Mouse (Mus musculus) heart, embryonic 13.5 days (tissue): ENCODE data around the gene Pcbp1. TPM values are rescaled to one million over a fixed set of nuclear protein-coding genes. Genes with fewer than 3 reads are reported as not detected.

Experiments used
- ATAC-seq: fragments of 200-750 bp; cut with Nextera tagmentation; 2 replicates; pipeline ENCODE4 v1.8.0; 2017; ENCODE audit warnings: moderate TSS enrichment; ENCODE audit not compliant: insufficient number of reproducible peaks, low FRiP score, low TSS enrichment; ENCODE audit errors: extremely low read depth
- H3K27ac ChIP-seq: fragments of 300-500 bp; sonication (generic); replicated peaks from 2 replicates; pipeline ENCODE4 v1.5.1; 2015; ENCODE audit warnings: moderate library complexity, mild to moderate bottlenecking, inconsistent platforms
- H3K27me3 ChIP-seq: fragments of 300-500 bp; sonication (generic); replicated peaks from 2 replicates; pipeline ENCODE4 v1.6.1; 2015; ENCODE audit warnings: mild to moderate bottlenecking, inconsistent platforms
- H3K36me3 ChIP-seq: fragments of 300-500 bp; sonication (generic); 2 replicates; pipeline ENCODE4 v1.6.1; 2015; ENCODE audit warnings: mild to moderate bottlenecking, inconsistent platforms
- H3K4me1 ChIP-seq: fragments of 300-500 bp; sonication (generic); 2 replicates; pipeline ENCODE4 v1.6.1; 2015; ENCODE audit warnings: inconsistent platforms
- H3K4me2 ChIP-seq: fragments of 300-500 bp; sonication (generic); 2 replicates; pipeline ENCODE4 v1.6.1; 2015; ENCODE audit warnings: inconsistent platforms, mild to moderate bottlenecking, moderate library complexity
- H3K4me3 ChIP-seq: fragments of 300-500 bp; sonication (generic); 2 replicates; pipeline ENCODE4 v1.5.1; 2015; ENCODE audit warnings: moderate library complexity, mild to moderate bottlenecking, inconsistent platforms
- H3K9ac ChIP-seq: fragments of 300-500 bp; sonication (generic); 2 replicates; pipeline ENCODE4 v1.6.1; 2015; ENCODE audit warnings: inconsistent platforms, mild to moderate bottlenecking, moderate library complexity
- H3K9me3 ChIP-seq: fragments of 300-500 bp; sonication (generic); 2 replicates; pipeline ENCODE4 v1.6.1; 2016; ENCODE audit warnings: inconsistent platforms
- WGBS: fragments of 180-500 bp; shearing (Covaris S2); methylation state at CpG from one replicate; pipeline ENCODE4 v1.1.7; 2015; ENCODE audit warnings: mixed read lengths; 5-methylcytosine and 5-hydroxymethylcytosine counted together
- polyA plus RNA-seq: library from polyadenylated mRNA; unstranded; fragments of >200 nt; fragmentation: Nextera tagmentation; extraction: Ambion mirVana; gene quantifications from 2 replicates; pipeline ENCODE4 v1.2.1, GENCODE M21; 2015

Pcbp1 gene
- polyA plus RNA-seq, 1 experiment from 2014 or later = 218 TPM

DNA sequence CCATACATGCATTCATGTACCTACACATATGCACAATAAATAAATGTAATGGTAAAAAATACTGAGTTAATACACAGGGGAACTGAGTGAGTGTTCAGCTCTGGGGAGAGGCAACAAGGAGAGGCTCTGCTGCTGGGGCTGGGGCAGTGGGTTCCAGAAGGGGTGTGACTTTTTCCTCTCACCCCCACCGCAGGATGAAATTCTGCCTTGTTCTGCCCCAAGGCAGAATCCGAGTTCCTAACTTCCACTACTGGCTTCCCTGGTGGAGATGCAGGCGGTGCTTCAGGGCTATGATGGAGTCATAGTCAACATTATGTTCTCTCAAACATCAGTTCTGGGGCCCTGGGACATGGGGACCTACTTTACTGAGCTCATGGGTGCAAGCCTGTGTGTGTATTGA is 19.8 kb downstream of the Pcbp1 start:
- no peak overlapping the region for H3K4me2 ChIP-seq
- H3K9me3 ChIP-seq = no peaks in the 10 kb centered on the region
- H3K4me3 ChIP-seq = no peak overlapping the region
- H3K9ac ChIP-seq = no peak overlapping the region
- no peaks in the 10 kb centered on the region for H3K36me3 ChIP-seq
- peaks cover 10% of the 10 kb centered on the region for H3K4me1 ChIP-seq
- 71% methylated on average over 3 of the region's 3 CpGs for WGBS
- H3K27ac ChIP-seq = no peak overlapping the region
- H3K27me3 ChIP-seq = no peaks in the 10 kb centered on the region
- ATAC-seq = no peak

DNA sequence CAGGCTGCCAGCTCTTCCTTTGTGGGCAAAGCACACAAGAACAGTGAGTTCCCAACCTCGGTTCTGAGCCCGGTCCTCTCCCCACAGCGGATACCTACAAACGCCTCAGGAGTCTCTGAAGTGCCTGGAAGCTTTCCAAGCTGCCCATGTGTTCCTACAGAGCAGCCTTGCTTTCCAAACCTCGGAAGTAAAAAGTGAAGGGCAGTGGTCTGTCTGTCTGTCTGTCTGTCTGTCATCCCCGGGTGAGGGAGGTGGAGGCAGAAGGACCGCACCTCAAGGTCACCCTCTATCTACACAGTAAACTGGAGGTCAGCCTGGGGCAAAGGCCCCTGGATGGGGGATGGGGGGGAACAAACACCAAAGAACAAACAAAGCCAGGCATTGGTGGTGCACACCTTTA is 20.4 kb downstream of the Pcbp1 start:
- Histone ChIP-seq H3K4me3 (no peak overlapping the region), H3K4me2 (no peak overlapping the region), H3K9ac (peak overlapping the region; percentile 28; the same call in 1 of the 2 replicates), H3K27ac (no peak overlapping the region), H3K4me1 (peaks cover 10% of the 10 kb centered on the region), H3K27me3 (no peaks in the 10 kb centered on the region), H3K9me3 (no peaks in the 10 kb centered on the region), H3K36me3 (no peaks in the 10 kb centered on the region)
- 51% methylated on average over 7 of the region's 7 CpGs for WGBS
- no peak for ATAC-seq

DNA sequence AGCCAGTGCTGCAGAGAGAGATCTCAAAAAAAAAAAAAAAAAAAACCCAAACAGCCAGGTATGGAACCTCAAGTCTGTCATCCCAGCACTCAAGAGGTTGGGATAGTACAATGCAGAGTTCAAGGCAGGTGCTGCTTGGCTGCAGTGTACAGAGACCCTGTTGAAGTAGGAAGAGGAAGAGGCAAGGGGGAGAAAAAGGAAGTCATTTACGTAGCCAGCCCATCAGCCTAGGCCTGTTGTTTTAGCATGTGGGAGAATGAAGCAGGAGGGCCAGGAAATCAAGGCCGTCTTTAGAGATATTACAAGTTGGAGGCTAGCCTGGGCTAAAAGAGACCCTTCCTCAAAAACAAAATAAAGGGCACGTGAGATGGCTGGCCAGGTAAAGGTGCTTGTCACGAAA is 22.6 kb downstream of the Pcbp1 start:
- peaks cover 12% of the 10 kb centered on the region for H3K4me1 ChIP-seq
- 73% methylated on average over 4 of the region's 4 CpGs for WGBS
- no peak overlapping the region for H3K9ac ChIP-seq
- H3K4me3 ChIP-seq = no peak overlapping the region
- no peaks in the 10 kb centered on the region for H3K27me3 ChIP-seq
- no peaks in the 10 kb centered on the region for H3K9me3 ChIP-seq
- H3K36me3 ChIP-seq = no peaks in the 10 kb centered on the region
- no peak for ATAC-seq
- no peak overlapping the region for H3K4me2 ChIP-seq
- H3K27ac ChIP-seq = no peak overlapping the region

DNA sequence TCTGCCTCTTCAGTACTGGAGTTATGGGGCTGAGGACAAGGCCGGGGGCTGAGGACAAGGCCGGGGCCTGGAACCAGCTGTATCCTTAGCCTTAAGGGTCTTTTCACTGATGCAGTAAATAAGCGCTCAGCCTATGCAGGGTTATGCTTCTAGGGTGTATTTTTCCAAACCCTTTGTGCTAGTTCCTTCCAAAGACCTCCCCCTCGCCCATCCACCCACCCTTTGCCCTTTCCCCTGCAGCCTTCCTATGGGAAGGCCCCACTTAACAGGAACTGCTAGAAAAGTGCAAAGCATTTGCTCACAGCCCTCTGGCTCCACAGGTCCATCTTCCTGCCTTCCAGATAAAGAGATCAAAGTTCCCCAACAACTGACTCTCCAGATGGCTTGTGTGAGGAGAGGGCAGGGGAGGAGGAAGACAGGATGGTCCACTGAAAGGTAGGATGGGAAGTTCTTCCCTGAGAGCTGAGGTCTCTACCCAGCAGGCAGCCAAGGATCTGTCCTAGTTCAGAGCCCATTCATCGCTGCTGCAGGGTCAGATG is 26.5 kb downstream of the Pcbp1 start:
- WGBS = 58% methylated on average over 5 of the region's 5 CpGs
- ATAC-seq = no peak
- no peaks in the 10 kb centered on the region for H3K27me3 ChIP-seq
- H3K4me3 ChIP-seq = no peak overlapping the region
- peaks cover 29% of the 10 kb centered on the region for H3K4me1 ChIP-seq
- no peaks in the 10 kb centered on the region for H3K36me3 ChIP-seq
- H3K9me3 ChIP-seq = no peaks in the 10 kb centered on the region
- peak overlapping the region; percentile 40 for H3K27ac ChIP-seq
- no peak overlapping the region for H3K4me2 ChIP-seq
- H3K9ac ChIP-seq = no peak overlapping the region

DNA sequence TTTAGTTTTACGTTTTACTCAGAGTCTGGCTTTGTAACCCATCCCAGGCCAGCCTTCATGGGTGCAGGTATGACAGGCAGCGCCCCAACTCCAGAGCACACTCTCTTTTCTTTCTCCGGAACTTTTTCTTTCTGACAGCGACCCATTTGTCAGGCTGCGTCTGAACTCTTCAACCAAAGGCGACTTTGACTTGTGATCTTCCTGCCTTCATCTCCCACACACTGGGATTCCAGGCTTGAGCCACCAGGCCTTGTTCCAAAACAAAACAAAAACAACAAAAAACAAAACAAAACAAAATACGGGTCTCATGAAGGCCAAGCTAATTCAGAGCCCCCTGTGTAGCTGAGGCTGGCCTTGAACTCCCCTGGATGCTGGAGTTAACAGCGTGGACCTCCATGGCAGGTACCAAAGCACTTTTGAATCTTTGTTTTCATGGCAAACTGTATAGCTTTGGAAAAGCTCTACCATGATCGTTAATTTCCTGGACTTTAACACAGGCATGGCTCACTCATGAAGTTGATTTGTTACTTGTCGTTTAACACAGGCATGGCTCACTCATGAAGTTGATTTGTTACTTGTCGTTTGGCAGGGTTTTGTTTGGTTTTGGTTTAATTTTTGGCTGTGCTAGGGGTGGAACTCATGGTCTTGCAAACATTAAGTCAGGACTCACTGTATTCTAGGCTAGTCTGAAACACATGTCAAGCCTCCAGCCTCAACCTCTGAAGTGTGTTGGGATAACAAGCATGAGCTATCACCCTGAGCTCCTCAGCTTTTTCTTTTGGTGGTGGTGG is 28.0 kb downstream of the Pcbp1 start:
- no peak for ATAC-seq
- Histone ChIP-seq H3K9me3 (no peaks in the 10 kb centered on the region), H3K4me3 (peak overlapping the region; percentile 45), H3K9ac (peak overlapping the region; percentile 78), H3K36me3 (no peaks in the 10 kb centered on the region), H3K27ac (peak overlapping the region; percentile 79), H3K27me3 (no peaks in the 10 kb centered on the region), H3K4me2 (peak overlapping the region; percentile 68), H3K4me1 (peaks cover 38% of the 10 kb centered on the region)
- WGBS = 72% methylated on average over 11 of the region's 11 CpGs

DNA sequence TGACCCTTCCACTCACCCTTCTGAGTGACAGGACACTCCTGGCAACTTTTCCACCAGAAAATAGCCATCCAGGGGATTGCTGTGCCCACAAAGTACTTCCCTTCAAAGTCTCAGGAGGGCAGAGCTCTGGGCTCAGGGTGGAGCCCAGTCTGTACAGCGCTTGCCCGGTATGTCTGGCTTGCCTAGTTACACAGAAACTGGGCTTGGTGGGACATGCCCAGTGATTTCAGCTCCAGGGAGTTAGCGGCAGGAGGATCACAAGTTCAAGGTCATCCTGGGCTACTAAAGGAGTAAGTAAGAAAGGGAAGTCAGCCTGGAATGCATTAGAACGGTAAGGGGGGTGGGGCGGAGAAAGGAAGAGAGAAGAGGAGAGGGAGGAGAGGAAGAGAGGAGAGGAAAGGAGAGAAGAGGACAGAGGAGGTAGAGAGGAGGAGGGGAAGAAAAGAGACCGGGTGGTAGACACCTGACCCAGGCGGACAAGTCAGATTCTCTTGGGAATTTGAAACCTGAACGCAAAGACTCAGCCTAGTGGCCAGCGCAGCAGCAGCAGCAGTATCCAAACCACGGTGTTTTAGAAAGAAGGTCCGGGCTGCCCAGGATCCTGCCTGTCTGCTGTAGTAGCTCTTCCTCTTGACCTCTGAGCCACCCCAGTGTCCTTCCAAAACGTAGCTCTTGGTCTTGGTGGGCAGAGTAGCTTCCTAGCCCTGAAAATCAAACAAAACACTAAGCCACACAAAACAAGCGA is 28.9 kb downstream of the Pcbp1 start:
- Histone ChIP-seq H3K36me3 (no peaks in the 10 kb centered on the region), H3K4me2 (peak overlapping the region; percentile 68), H3K4me1 (peaks cover 38% of the 10 kb centered on the region), H3K9me3 (no peaks in the 10 kb centered on the region), H3K4me3 (peak overlapping the region; percentile 45), H3K27ac (peak overlapping the region; percentile 79), H3K27me3 (no peaks in the 10 kb centered on the region), H3K9ac (peak overlapping the region; percentile 78)
- WGBS = 19% methylated on average over 13 of the region's 13 CpGs
- no peak for ATAC-seq

DNA sequence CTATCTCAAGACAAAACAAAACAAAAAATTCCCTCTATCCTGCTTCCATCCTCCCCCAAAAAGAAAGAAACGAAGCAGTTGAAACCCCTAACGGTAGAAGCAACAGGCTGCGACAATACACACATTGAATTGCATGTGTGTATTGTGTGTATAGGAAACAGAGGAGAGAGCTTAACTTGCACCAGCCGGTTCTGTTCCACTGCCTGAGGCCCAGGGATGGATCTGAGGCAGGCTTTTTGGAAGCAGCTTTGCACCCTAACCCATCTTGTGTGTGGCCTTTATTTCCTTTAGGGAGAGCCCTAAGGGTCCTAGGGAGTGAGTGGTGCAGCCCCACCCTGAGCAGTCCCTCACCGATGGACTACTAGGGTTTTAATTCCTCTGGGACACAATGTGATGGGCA is 29.5 kb downstream of the Pcbp1 start:
- Histone ChIP-seq H3K27me3 (no peaks in the 10 kb centered on the region), H3K4me1 (peaks cover 38% of the 10 kb centered on the region), H3K9ac (peak overlapping the region; percentile 78; the same call in 1 of the 2 replicates), H3K9me3 (no peaks in the 10 kb centered on the region), H3K36me3 (no peaks in the 10 kb centered on the region), H3K4me2 (peak overlapping the region; percentile 68), H3K27ac (peak overlapping the region; percentile 79), H3K4me3 (peak overlapping the region; percentile 45)
- no peak for ATAC-seq
- 75% methylated on average over 5 of the region's 5 CpGs for whole genome bisulfite sequencing

DNA sequence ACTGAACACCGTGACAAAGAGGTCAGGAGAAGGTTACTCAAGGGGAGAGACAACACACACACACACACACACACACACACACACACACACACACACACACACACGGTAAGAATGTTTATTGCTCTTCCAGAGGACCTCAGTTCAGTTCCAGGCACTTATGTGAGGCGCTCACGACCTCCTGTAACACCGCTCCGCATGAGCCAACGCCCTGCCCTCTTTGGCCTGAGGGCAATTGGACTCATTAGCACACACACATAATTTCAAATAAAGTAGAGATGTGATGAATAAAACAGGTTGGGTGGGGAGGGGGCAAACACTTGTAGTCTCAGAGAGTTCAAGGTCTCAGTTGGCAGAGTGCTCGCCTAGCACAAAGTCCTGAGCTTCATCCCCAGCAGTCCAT is 30.0 kb downstream of the Pcbp1 start:
- Histone ChIP-seq H3K36me3 (no peaks in the 10 kb centered on the region), H3K27me3 (no peaks in the 10 kb centered on the region), H3K27ac (peak overlapping the region; percentile 79; the same call in 1 of the 2 replicates), H3K4me3 (no peak overlapping the region), H3K9me3 (no peaks in the 10 kb centered on the region), H3K4me2 (0 out of 2 replicates have a peak overlapping the region, but pooled peaks have one; percentile 68), H3K9ac (0 out of 2 replicates have a peak overlapping the region, but pooled peaks have one; percentile 78), H3K4me1 (peaks cover 38% of the 10 kb centered on the region)
- 78% methylated on average over 8 of the region's 8 CpGs for WGBS
- no peak for ATAC-seq

DNA sequence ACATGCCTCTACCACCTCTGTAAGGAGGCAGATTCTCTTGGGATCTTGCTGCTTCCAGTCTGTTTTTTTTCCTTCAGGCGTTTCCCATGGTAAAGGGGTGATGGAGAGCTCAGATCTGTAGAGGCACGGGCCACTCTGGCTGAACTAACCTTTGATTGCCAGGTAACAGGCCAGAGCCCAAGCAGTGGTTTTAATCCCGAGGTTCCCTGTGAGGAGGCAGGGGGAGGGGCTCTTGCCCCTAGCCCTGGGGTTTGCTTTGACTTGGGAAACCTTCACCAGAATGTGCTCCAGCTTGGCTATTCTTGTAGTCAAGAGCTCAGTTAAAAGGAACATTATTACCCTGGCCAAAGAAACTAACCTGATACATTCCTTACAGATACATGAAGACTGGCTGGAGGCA is 30.5 kb downstream of the Pcbp1 start:
- Histone ChIP-seq H3K9ac (no peak overlapping the region), H3K4me3 (no peak overlapping the region), H3K36me3 (no peaks in the 10 kb centered on the region), H3K4me2 (no peak overlapping the region), H3K9me3 (no peaks in the 10 kb centered on the region), H3K27ac (no peak overlapping the region), H3K27me3 (no peaks in the 10 kb centered on the region), H3K4me1 (peaks cover 38% of the 10 kb centered on the region)
- WGBS = 44% methylated on average over 3 of the region's 3 CpGs
- no peak for ATAC-seq

DNA sequence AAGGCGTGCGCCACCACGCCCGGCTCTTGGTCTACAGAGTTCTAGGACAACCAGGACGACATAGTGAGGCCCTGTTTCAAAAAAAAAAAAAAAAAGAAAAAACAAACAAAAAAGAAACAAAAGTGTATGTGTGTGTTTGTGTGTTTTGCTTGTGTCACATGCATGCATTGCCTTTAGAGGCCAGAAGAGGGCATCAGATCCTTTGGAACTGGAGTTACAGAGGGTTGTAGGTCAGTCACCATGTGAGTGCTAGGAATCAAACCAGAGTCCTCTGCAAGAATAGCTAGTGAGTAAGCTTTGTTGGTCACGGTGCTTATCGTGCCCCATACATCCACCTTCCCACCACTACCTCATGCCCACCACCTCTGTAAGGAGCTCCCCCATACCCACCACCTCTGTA is 31.4 kb downstream of the Pcbp1 start:
- no peak overlapping the region for H3K27ac ChIP-seq
- H3K4me1 ChIP-seq = peaks cover 36% of the 10 kb centered on the region
- WGBS = 94% methylated on average over 7 of the region's 7 CpGs
- H3K27me3 ChIP-seq = no peaks in the 10 kb centered on the region
- no peaks in the 10 kb centered on the region for H3K9me3 ChIP-seq
- no peak overlapping the region for H3K9ac ChIP-seq
- no peak overlapping the region for H3K4me3 ChIP-seq
- no peak for ATAC-seq
- H3K4me2 ChIP-seq = no peak overlapping the region
- no peaks in the 10 kb centered on the region for H3K36me3 ChIP-seq

DNA sequence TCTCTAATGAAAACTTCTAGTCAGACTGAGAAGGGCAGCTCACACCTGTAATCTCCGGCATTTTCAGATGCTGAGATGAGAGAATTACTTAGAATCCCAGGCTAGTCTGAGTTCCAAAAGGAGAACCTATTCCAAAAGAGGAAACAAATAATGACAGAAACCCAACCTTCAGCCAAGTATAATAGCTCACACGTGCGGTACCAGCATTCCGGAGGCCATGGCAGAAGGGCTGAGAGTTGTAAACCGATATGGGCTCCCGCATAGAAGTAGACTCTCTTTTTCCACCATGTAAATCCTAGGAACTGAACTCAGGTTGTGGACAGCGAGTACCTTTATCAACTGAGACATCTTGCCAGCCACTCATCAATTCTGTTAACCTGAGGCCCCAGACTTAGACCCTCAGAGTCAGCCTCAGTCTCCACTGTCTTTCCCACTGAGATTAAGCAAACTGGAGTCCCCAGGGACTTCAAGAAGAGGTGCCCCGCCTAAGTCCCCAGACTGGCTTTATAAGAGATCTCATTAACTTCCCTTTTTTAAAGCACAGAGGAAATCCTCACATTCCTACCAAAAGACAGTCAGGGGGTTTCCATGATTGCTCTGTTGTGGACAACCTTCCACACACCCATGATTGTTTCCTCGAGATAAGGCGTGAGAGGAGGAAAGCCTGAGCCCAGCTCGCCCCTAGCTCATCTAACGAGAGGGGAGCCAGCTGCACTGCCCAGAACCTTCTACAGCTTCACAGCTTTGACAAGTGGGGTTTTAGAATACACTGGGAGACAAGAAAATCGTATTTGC is 32.5 kb downstream of the Pcbp1 start:
- ATAC-seq = no peak
- H3K9ac ChIP-seq = no peak overlapping the region
- H3K9me3 ChIP-seq = no peaks in the 10 kb centered on the region
- no peaks in the 10 kb centered on the region for H3K27me3 ChIP-seq
- peaks cover 30% of the 10 kb centered on the region for H3K4me1 ChIP-seq
- no peak overlapping the region for H3K4me3 ChIP-seq
- H3K36me3 ChIP-seq = no peaks in the 10 kb centered on the region
- no peak overlapping the region for H3K4me2 ChIP-seq
- 39% methylated on average over 13 of the region's 13 CpGs for WGBS
- H3K27ac ChIP-seq = no peak overlapping the region; the same call in 1 of the 2 replicates
